Mouse (Mus musculus) layer of hippocampus, adult 18-20 months (tissue): ENCODE results near the gene Tnik. TPM values are rescaled to one million over a fixed set of nuclear protein-coding genes. Genes with fewer than 3 reads are reported as not detected.

Experiments used
- DNase-seq, 2 experiments: peaks; one replicate each; pipeline ENCODE4 v3.0.0; 2022; ENCODE audit warnings: low spot score in 2 of 2
- total RNA-seq, 2 experiments: library from RNA; stranded (reverse); gene quantifications; 2 replicates each; pipeline ENCODE4 v1.2.3; 2021

Tnik gene
- total RNA-seq, 2 experiments from 2014 or later: 169 to 172 TPM

- no peak for DNase-seq
These were observed 82.9 kb downstream of the Tnik start for GRCm38 (mm10) chr3:28345961-28346360.

GRCm38 (mm10) chr3:28346476-28346875 is 83.5 kb downstream of the Tnik start:
- DNase-seq: no peak

GRCm38 (mm10) chr3:28348746-28349145 is 85.7 kb downstream of the Tnik start:
- DNase-seq: no peak

- DNase-seq: peak in 1 of 2 experiments; percentile 61
These were observed 87.3 kb downstream of the Tnik start for GRCm38 (mm10) chr3:28350147-28350801.

- DNase-seq: no peak
These were observed 95.4 kb downstream of the Tnik start for GRCm38 (mm10) chr3:28358391-28358790.

GRCm38 (mm10) chr3:28359138-28359537 is 96.1 kb downstream of the Tnik start:
- no peak for DNase-seq

GRCm38 (mm10) chr3:28361056-28361455 is 98.0 kb downstream of the Tnik start:
- DNase-seq: no peak

- no peak for DNase-seq
These were observed 100.6 kb downstream of the Tnik start for GRCm38 (mm10) chr3:28363441-28364125.

- no peak for DNase-seq
These were observed 105.7 kb downstream of the Tnik start for GRCm38 (mm10) chr3:28368746-28369145.

GRCm38 (mm10) chr3:28369266-28369665 is 106.3 kb downstream of the Tnik start:
- no peak for DNase-seq

GRCm38 (mm10) chr3:28369698-28370097 is 106.7 kb downstream of the Tnik start:
- DNase-seq: no peak

- no peak for DNase-seq
These were observed 108.6 kb downstream of the Tnik start for GRCm38 (mm10) chr3:28371583-28371982.

GRCm38 (mm10) chr3:28372459-28372858 is 109.4 kb downstream of the Tnik start:
- peak in 1 of 2 experiments; percentile 24 for DNase-seq

GRCm38 (mm10) chr3:28374738-28375510 is 111.9 kb downstream of the Tnik start:
- DNase-seq: no peak

- DNase-seq: no peak
These were observed 117.2 kb downstream of the Tnik start for GRCm38 (mm10) chr3:28380224-28380623.

- DNase-seq: no peak
These were observed 120.6 kb downstream of the Tnik start for GRCm38 (mm10) chr3:28383526-28384126.

- no peak for DNase-seq
These were observed 122.4 kb downstream of the Tnik start for GRCm38 (mm10) chr3:28385199-28385975.

GRCm38 (mm10) chr3:28388540-28388939 is 125.5 kb downstream of the Tnik start:
- DNase-seq: no peak

- DNase-seq: no peak
These were observed 127.2 kb downstream of the Tnik start for GRCm38 (mm10) chr3:28390183-28390582.

GRCm38 (mm10) chr3:28392542-28392941 is 129.5 kb downstream of the Tnik start:
- DNase-seq: no peak

- DNase-seq: no peak
These were observed 135.8 kb downstream of the Tnik start for GRCm38 (mm10) chr3:28398781-28399180.
